Mouse (Mus musculus) erythroblast, adult 5-6 weeks (primary cell): ENCODE measurements around the gene Cep131. TPM values are rescaled to one million over a fixed set of nuclear protein-coding genes. Genes with fewer than 3 reads are reported as not detected.
A peak's percentile ranks its signal among the peaks of the same experiment; 100 is the strongest.

ENCODE experiments used
- ATAC-seq: replicated peaks from 2 replicates; pipeline ENCODE4 v1.8.0; 2016; ENCODE audit warnings: moderate number of reproducible peaks, mild to moderate bottlenecking, moderate TSS enrichment, inconsistent platforms; ENCODE audit not compliant: poor library complexity, low FRiP score, severe bottlenecking
- total RNA-seq, 2 experiments: library from RNA; stranded (forward) in 1 of 2; stranded (reverse) in 1 of 2; fragments of 150-400 nt in 1 of 2; fragments of 200-764, 138-1000 nt in 1 of 2; gene quantifications; 2 replicates each; pipeline versions ENCODE4 v1.2.3 to v1.2.4; 2015 to 2017; ENCODE audit warnings: low replicate concordance in 2 of 2

Cep131 gene
- total RNA-seq, 2 experiments from 2014 or later = 2.0 to 5.6 TPM

- no peak for ATAC-seq
These were observed 30.5 kb downstream of the Cep131 start for GRCm38 (mm10) chr11:120055953-120056732.

GRCm38 (mm10) chr11:120053846-120054245 lies 32.8 kb downstream of the Cep131 start:
- no peak for ATAC-seq

GRCm38 (mm10) chr11:120052274-120052673 lies 34.4 kb downstream of the Cep131 start:
- ATAC-seq = no peak

- no peak for ATAC-seq
These were observed 35.4 kb downstream of the Cep131 start for GRCm38 (mm10) chr11:120051124-120051811.

GRCm38 (mm10) chr11:120049067-120049466 lies 37.6 kb downstream of the Cep131 start:
- no peak for ATAC-seq

GRCm38 (mm10) chr11:120048252-120048556 lies 38.4 kb downstream of the Cep131 start:
- ATAC-seq = no peak

GRCm38 (mm10) chr11:120047531-120048251 lies 38.9 kb downstream of the Cep131 start:
- ATAC-seq = no peak

GRCm38 (mm10) chr11:120046553-120047191 lies 40.0 kb downstream of the Cep131 start, which contains the start of gene Aatk:
Gene Aatk (minus strand): TSS chr11:120047167.
- no peak for ATAC-seq

GRCm38 (mm10) chr11:120045839-120046552 lies 40.6 kb downstream of the Cep131 start:
- no peak for ATAC-seq

- no peak for ATAC-seq
These were observed 41.3 kb downstream of the Cep131 start for GRCm38 (mm10) chr11:120045341-120045740.

- no peak for ATAC-seq
These were observed 44.3 kb downstream of the Cep131 start for GRCm38 (mm10) chr11:120042141-120042838.

GRCm38 (mm10) chr11:120041191-120042123 lies 45.2 kb downstream of the Cep131 start:
- ATAC-seq = no peak

GRCm38 (mm10) chr11:120040440-120040839 lies 46.2 kb downstream of the Cep131 start:
- no peak for ATAC-seq

- no peak for ATAC-seq
These were observed 47.0 kb downstream of the Cep131 start for GRCm38 (mm10) chr11:120039581-120039980.

- no peak for ATAC-seq
These were observed 51.9 kb downstream of the Cep131 start for GRCm38 (mm10) chr11:120034762-120035161.

- no peak for ATAC-seq
These were observed 52.3 kb downstream of the Cep131 start for GRCm38 (mm10) chr11:120034306-120034705.

GRCm38 (mm10) chr11:120033473-120033872 lies 53.2 kb downstream of the Cep131 start:
- ATAC-seq = no peak

GRCm38 (mm10) chr11:120032052-120032451 lies 54.6 kb downstream of the Cep131 start:
- ATAC-seq = 0 out of 2 replicates have a peak, but pooled peaks have one; percentile 25
